Mouse (Mus musculus): ENCODE data around the gene Rbm20.

Rbm20 gene

DNA sequence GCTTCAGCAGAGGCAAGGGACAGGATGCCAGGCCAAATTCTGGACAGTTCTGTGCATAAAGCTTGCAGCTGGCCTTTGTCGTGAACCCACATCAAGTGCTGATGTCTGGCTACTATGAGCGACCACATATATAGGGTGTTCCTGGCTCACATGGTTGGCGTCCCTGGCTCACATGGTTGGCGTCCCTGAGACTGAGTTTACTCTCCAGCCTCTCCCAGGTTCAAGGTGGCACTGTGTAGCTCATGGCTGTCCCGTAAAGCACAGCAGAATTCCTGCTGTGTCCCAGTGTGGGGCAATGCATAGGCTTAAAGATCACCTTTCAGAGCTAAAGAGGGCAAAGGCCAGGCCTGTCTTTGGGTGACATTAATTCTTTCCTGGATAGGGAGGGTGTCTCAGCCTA, 78.2 kb downstream of the Rbm20 start:
- in situ Hi-C loops (cut with MboI), result loop anchor here (25.0 kb wide), 1 partner anchor 1307 kb away; no protein-coding TSS in a partner anchor

DNA sequence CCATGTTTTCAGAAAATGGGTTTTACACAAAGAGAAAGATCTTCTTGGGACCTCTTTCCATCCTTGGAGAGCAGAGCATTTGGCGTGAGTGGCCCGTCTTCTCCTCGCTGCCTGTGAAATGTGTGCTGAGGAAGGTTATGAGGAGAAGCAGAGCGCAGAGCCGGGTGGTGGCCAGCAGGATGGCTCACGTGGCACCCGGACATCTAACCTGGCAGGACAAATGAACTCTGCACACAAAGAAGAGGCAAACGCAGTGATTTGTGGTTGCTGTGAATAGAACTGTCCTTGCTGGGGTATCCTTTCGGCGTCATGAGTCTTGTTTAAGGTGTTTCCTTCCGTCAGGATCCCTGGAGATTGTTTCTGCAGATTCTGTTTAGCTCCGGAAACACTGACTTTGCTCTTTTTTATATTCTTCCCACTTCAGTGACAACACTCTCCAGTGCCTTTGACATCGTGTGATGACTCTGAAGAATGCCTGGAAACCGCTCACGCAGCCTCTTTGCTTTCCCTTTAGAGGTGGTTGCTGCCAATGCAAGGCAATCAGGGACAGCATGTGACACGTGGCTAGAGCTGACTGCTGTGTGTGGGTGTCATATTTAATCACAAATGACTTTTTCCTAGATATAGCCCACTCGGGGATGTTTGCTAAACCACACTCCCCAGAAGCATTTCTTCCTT, 80.5 kb downstream of the Rbm20 start:
- in situ Hi-C loops (cut with MboI), result loop anchor here (25.0 kb wide), 1 partner anchor 1305 kb away; no protein-coding TSS in a partner anchor

DNA sequence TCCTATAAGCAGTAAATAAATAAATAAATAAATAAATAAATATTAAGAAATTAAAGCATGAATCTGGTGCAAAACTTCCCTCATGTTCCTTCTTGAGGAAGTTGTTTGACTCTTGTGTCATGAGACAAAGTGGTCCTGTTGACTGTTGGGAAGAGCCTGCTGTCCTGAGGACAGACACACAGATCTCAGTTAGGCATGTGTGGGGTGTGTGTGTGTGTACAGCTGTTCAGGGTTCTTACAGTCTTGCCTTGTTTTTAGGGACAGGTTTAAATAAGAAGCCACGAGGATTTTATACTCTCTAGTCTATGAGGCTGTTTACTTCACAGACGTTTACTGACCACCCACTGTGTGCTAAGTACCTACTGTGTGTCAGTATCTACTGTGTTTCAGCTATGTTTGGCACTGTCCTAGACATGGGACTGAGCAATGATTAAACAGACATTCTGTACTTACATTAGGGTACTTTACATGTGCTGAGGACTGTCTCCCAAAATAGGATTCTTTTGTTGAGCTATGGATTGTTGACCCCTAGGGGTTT, 81.8 kb downstream of the Rbm20 start:
- in situ Hi-C loops (cut with MboI), result loop anchor here (25.0 kb wide), 1 partner anchor 1303 kb away; no protein-coding TSS in a partner anchor

DNA sequence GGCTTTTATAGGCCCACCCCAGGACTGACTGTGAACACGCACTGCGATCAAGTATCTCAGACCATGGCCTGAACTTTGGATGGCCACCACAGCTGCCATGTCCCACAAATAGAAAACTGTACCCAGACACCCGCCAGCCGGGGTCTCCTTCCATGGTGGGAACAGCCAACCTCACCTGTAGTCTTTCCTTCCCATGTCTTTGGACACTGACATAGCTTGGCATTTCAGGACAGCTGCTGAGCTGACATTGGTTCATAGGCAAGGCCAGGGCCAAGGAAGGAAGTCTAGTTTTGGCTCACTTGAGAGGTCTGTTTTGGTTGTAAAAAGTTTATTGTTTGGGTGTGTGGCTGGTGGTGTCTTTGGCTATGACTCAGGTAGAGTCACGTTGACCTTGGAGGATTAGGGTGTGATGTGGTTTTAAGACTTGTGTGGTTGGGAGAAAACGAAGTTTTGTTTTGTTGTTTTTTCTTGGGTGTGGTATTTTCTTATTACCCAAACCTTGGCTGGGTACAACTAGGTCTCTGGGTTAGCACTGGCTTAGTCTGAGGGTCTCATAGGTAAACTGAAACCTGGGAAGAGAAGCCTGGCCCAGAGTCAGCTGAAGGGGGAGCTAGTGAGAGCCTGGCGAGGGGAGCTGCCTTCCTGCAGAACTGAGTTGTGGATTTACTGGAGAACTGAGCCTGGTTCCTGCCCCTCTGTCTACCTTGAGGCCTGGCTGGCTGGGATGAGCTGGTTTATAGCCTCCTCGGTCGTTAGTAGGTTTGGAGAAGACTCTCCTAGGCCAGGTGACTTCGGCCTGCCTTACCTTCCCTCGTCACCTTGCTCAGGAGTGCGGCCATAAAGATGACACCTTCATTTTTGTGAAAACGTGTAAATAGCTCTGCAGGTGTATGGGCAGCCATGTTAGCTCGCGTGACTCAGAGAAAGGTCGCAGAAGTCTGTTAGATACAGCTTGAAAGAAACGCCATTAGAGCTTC, 83.3 kb downstream of the Rbm20 start:
- in situ Hi-C loops (cut with MboI), result loop anchor here (25.0 kb wide), 1 partner anchor 1302 kb away; no protein-coding TSS in a partner anchor

DNA sequence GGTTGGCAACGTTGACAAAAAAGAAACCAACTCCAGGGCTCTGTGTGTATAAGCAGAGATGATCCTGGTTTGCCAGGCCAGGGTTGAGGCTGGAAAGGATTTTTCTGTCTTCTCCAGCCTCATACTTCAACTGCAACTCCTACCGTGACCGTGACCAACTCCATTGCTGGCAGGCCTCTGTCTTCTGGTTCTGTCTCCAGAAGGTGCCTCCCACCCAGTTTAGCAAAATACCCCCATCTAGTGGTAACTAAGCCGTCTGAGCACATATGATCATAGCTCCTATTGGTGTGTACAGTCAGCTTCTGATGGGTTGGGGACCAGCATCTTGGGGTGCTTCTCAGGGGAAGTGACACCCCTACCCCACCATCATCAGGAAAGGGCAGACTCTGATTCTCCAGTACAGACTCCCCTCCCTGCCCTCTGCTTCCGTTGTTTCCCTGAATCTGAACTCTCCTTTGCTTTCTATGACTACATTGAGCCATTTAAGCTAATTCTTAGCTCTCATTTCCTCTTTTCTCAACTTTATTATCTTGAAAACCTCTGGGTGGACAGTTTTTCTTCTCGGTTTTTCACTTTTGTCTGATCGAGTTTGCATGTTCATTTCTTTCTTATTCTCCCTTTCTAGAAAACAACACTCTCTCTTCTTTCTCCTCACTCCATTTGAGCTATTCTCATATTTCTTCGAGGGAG, 85.8 kb downstream of the Rbm20 start:
- in situ Hi-C loops (cut with MboI), result loop anchor here (25.0 kb wide), 1 partner anchor 1299 kb away; no protein-coding TSS in a partner anchor

DNA sequence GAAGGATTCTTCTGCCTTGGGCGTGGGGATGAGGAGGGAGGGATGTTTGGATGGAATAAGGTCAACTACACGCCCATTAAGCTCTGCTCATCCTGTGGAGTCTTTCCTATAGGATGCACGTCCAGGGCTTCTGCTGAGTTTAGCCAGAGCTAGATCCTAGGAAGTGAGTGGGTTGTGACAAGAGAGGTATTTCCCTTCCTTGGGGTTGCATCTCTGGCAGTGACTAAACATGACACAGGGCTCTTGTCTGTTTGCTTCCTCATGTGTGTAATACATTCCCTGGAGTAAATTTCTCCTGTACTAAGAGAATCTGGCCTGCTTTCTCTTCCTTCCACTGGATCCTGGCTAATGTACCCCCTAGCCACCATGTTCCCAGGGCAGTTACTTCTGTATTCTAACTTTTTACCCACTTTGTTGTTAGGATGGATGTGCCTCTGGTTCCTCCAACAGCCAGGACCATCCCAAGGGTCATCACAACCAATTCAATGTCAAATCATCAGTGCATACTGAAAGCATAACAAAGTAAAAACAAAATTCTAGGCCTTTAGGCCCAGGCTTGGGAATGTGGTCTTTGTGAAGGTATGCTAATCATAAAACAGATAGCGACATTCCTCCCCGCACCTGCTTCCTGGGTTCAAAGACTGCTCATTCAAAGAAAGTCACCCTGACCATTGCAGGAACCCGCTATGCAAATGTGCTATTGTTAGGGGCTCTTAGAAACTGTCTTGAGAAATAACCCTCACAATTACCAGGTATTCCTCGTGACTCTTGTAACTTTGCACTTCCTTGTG, 87.8 kb downstream of the Rbm20 start:
- in situ Hi-C loops (cut with MboI), result loop anchor here (25.0 kb wide), 1 partner anchor 1297 kb away; no protein-coding TSS in a partner anchor

DNA sequence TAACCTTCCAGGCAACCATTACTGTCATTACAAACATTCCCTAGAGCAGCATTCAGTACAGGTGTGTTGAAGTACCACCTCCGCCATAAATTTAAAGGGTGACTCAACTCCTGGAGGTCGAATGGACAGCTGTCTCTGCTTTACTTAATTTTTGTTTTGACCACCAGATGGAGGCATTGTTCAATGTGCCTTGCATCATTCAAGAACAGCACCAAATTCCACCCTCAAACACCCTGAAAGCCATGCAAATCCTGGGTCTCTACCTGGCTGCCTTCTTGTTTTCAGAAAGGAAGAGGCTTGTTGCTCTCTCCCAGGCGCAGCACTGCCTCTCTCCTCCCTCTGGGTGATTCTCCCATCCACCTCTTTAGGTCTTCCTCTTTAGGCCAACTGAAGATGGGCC, 91.4 kb downstream of the Rbm20 start:
- in situ Hi-C loops (cut with MboI), result loop anchor here (25.0 kb wide), 1 partner anchor 1294 kb away; no protein-coding TSS in a partner anchor

DNA sequence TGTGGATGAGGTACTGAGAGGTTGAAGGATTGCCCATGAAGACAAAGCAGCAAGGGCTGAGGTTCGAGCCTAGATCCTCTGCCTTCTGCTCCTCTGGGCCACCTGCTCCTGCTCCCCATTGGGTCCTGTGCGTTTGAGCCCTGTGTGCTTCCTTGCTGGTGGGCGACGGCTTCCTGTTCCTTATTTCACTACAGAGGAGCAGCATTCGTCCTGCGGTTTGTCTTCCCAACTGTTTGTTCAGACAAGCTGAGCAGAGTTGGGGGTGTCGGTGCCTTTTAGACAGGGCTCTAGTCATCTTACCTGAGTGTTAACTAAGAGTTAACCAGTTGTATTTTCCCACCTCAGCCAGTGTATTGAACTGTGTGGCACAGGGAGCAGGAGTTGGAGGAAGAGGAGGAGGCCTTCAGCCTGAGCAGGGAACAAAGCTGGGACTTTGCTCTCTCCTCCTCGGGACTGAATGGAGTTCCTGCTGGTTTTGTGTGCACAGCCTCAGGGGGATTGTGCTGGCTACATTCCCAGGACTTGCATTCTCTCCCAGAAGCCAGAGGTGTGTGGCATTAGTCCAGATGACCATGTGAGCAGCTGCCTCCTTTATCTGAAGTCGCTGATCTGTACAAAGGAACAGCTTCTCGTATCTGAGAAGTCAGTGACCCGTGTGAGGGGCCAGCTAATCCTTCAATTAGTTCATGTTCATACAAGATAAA, 97.0 kb downstream of the Rbm20 start:
- in situ Hi-C loops (cut with MboI), result loop anchor here (25.0 kb wide), 1 partner anchor 1288 kb away; no protein-coding TSS in a partner anchor

DNA sequence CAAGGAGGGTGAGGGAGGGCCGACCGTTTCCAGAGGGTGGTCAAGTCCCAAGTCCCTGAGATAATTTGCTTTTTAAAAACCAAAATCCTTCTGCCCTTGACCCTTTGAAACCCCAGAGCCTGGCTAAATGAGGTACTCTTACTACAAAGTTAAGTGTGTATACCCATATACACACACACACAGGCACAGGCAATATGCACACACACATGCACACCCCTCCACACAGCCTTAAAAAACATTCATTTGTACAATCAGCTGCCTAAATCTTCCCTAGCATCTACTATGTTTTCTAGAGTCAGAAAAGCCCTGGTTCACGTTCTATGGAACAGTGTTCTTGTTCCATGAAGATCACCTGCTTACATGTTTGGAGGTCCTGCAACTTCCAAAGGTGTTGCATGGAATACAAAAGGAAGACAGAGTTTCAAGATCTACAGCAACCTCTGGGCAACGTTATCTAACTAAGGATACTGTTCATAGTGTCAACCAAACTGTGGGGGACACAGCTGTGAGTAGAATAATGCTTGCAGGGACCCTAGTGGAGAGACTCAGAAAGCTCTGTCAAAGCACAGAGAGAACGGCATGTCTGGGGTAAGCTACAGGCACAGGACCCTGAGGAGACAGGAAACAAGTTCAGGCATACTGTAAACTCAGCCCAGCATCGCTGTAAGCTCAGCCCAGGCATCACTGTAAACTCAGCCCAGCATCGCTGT, 97.7 kb downstream of the Rbm20 start:
- in situ Hi-C loops (cut with MboI), result loop anchor here (25.0 kb wide), 1 partner anchor 1288 kb away; no protein-coding TSS in a partner anchor

DNA sequence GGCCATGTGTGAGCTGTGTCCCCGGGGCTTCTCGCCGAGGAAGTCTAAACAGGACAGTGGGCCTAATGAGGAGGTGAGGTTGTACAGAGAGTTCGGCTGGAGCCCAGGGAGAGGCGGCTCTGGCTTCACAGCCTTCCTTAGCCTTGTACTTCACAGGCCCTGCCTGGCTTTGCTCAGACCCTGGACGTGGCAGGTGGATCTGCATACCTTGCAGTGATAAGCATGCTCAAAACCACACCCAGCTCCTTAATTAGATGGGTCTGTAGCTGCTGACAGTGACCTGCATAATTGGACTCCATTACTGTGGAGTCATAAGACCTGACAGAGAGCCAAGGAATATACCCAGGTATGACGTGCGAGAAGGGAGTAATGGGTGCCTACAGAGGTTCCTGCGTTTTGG, 102.3 kb downstream of the Rbm20 start:
- in situ Hi-C loops (cut with MboI), result no loop called here

DNA sequence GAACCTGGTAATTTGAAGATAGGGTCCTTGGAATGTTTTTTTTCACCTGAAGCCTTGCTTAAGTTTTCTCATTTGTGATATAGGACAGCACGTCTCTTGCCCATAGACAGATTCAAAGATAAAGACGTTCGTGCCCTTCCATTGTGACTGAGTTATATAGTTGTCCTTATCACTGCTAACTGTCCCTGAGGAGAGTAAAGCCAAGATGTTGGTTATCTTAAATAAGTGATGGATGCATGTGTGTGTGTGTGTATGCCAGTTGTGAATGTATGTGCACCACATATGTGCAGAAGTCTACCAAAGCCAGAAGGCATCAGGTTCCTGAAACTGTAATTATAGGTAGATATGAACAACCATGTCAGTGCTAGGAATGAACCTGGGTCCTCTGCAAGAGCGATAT, 102.7 kb downstream of the Rbm20 start:
- in situ Hi-C loops (cut with MboI), result no loop called here

DNA sequence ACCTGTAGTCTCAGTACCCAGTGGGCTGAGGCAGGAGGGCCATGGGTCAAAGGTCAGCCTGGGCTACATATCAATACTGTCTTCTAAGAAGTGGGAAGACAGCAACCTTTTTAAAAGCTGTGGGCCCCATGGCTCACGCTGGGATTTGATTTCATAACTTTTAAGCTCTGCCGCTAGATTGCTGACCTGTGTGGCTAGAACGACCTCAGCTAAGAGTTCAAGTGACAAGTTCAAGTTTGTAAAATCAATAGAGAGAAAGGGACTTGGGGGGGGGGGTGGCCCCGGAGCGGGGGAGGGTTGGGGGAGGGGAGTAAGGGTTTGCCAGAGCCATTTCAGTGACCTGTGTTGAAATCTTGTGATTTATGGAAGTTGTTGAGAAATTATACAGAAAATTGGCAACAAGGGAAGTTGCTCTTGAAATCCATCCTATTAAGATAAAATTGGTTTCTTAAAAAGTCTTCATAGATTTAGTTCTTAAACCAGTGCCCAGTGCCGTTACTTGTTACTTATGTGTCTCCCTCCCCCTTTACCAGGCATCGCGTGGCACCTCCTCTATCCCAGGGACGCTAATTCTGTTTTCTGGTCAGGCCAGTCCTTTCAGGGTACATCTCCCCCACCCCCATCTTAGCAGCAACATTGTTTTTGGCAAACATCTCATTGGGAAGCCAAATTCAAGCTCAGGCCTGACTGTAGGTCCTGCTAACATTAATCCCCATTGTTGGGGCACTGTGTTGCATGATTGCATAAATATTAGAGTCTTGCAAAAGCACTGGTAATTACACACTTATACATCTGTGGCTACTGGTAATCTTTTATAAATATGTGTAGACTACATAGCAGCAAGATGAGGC, 103.9 kb downstream of the Rbm20 start:
- in situ Hi-C loops (cut with MboI), result no loop called here

DNA sequence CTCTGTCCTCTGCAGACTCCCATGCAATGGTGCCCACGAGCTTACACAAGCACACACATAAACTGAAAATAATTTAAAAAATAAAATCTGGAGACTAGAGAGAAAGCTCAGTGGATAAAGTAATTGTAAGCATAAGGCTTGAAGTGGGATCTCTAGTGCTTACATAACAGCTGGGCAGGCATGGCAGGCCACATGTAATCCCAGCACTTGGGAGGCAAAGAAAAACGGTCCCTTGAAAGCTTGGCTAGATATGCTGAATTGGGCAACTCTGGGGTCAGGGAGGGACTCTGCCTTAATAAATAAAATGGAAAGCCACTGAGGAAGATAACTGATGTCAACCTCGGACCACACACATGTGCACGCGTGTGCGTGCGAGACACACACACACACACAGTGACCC, 104.7 kb downstream of the Rbm20 start:
- in situ Hi-C loops (cut with MboI), result no loop called here

DNA sequence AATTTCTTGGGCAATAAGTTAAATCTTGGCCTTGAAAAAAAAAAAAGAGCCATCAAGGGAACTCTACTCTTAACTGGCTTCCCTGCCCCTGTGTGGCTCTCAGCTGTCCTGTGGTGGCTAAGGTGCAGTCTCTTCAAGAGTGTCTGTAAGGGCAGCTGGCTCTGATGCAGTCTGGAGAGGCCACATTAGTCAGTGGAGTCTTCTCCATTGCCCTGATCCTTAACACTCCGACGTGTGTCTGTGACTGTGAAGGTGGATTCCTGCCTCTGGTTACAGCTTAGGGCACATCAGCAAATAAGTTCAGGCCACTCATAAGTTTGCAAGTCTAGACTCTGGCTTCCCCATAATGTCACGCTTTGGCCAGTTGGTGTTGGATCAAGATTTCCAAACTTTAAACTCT, 108.2 kb downstream of the Rbm20 start:
- in situ Hi-C loops (cut with MboI), result no loop called here

DNA sequence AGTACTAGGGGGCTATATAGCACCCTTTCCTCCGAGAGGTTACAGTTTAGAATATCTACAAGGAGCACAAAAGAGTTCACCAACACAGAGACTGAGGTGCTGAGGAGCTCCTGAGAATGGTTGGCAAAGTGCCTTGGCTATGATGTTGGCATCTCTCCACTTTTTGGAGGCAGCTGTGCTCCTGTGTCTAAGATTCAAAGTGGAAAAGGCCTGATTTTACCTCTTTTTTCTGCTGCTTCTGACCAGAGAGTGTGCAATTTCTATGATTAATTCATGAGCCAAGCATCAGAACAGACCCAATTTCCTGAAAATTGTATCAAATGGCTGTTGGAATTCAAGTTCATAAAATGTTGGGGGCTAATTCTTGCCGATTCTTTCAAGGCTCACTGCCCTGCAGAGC, 109.1 kb downstream of the Rbm20 start:
- in situ Hi-C loops (cut with MboI), result no loop called here

DNA sequence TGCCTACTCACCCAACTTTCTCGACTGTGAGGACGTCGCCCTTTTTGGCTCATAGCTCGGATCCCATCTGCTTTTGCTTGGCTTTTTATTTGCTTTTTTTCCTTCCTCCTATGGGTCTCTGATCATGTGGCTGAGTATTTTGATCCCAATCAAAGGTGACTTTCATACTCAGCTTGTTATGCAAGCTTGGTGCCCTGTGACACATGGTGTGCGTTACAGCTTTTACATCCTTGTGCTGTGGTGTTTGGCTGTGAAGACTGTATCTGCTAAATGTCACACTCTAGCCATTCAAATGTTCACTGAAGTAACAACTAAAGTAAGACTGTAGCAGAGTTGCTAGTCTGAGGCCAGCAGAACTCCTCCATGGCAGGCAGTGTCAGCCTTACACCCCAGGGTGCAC, 109.7 kb downstream of the Rbm20 start:
- in situ Hi-C loops (cut with MboI), result no loop called here

DNA sequence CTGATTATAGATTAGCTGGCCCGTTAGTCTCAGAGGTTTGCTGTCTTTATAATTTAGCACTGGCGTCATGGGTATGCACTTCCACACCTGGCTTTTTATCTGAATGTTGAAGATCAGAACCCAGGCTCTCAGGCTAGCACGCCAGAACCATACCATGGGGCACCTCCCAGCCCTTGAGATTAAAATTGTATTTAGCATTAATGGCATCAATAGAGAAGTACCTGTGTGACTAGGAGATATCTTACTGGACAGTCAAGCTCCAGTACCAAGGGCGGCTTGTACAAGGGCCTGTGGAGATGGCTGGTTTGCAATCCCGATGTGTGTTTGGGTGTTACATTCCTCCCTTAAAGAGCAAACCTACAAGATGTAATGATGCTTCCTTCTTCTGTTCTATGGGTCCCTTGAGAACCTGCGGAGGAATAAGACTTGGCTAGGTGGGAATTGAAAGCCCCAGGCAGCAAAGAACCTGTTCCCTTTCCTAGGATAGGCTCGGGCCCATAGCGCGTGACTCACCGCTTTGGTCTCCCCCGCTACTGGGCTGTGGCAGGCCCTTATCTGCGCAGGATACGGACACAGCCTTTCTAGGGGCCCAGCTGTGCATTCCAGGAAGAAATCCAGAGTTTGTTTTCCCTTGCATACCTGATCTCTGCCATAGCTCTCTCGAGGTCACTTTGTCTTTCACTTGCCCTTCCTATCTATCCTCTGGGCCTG, 111.7 kb downstream of the Rbm20 start:
- in situ Hi-C loops (cut with MboI), result no loop called here

DNA sequence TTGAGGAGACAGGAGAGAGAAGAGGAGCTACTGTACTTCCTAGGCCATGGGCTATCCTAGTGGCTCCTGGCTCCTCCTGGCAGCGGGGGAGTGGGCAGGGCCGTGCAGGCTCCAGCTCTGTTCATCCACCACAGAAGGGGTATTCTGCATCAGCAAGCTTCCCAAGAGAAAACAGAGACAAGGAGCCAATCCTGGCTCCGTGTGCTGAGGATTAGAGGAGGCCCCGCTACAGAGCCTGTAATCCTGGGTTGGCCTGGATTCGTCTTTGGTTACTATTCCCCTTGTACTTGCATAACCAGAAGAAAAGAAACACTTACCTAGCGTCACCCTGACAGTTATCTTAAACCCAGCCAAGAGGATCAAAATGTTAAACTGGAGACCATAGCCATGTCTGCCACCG, 112.5 kb downstream of the Rbm20 start:
- in situ Hi-C loops (cut with MboI), result no loop called here

Measured in mature B cell (primary cell).